Mouse (Mus musculus) frontal cortex, postnatal 10 days (tissue): ENCODE results near the gene Sgk1.
A peak's percentile ranks its signal among the peaks of the same experiment; 100 is the strongest.

ENCODE experiments used
- DNase-seq, 2 experiments: peaks; one replicate each; pipeline ENCODE4 v3.0.0; 2022; ENCODE audit warnings: low spot score in 2 of 2, mixed read lengths in 1 of 2

The Sgk1 gene

GRCm38 (mm10) chr10:21882184-21883081 lies at the start of gene Sgk1:
TSS of gene Sgk1 (plus strand) at chr10:21882184.
- DNase-seq: peak; percentile 21 to 60

GRCm38 (mm10) chr10:21832282-21832681 lies 49.7 kb upstream of the Sgk1 start:
- no peak for DNase-seq

- no peak for DNase-seq
These were observed 48.2 kb upstream of the Sgk1 start for GRCm38 (mm10) chr10:21833757-21834156.

DNA sequence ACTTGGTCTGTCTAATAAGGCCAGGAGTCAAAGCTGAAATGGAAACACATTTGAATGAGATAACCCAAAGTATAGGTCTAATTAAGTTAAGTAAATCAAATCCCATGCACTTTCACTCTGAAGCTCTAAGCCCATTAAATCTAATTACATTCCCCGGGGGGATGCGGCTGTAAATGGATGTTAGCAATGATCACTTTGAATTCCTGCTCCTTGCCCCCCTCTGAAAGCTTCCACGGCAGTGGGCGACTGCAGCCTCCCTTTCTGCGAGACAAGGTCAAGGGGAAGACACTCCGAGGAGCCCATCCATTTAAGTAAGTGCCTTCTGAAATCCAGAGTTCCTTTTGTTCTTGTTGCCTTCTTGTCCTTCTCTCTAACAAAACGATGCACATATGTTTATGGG lies 46.9 kb upstream of the Sgk1 start:
- DNase-seq: no peak

- DNase-seq: no peak
These were observed 42.5 kb upstream of the Sgk1 start for GRCm38 (mm10) chr10:21839248-21840155.

DNA sequence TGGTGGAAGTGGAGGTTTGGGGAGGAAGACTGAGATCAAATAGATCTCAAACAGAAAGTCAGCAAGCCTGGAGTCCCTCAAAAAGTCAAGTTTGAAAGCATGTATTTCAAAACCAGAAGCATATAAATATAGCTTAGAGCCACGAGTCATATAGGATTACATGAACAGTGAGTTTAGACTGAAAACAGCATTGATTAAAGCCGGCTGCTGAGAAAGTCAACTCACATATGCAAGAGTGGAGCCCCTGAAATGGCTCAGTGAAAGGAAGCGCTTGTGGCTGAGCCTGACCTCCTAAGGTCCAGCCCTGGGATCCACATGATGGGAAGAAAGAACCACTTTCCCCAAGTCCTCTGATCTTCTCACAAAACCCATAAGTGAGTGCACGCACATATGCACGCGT lies 38.7 kb upstream of the Sgk1 start:
- no peak for DNase-seq

DNA sequence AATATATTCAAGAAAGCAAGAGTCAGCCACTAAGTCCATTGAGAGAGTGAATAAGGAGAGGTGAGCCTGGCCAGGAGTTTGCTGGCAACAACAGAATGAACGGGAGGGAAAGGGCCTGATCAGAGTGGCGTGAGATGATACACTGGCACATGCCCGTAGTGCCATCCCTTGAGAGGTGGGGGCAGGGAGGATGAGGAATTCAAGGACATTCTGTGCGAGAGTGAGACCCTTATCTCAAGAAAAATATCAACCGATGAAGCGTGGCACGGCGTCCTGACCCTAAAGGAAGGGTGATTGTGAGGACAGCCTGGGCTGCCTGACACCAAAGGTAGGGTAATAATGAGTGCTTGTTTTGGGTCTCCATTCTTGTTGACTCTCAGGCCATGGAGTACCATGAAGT lies 38.1 kb upstream of the Sgk1 start:
- no peak for DNase-seq

DNA sequence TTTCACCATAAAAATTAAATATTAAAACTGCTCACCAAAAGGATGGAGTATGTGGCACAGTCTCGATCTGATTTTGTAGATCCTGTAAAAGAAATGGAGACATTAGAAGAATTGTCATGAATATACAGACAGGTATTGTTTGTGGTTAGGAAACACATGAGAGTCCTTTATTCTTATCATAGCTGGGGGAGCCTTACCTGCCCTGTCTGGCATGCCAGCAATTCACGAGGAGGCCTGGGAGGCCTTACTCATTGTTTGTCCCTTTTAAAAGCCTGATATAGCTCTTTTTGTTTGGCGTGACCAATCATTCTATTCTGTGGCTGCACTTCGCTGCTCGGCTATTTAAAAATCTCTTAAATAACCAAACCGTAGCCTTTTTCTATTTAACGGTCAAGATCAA lies 37.6 kb upstream of the Sgk1 start:
- DNase-seq: no peak

- DNase-seq: no peak
These were observed 36.2 kb upstream of the Sgk1 start for GRCm38 (mm10) chr10:21845601-21846282.

DNA sequence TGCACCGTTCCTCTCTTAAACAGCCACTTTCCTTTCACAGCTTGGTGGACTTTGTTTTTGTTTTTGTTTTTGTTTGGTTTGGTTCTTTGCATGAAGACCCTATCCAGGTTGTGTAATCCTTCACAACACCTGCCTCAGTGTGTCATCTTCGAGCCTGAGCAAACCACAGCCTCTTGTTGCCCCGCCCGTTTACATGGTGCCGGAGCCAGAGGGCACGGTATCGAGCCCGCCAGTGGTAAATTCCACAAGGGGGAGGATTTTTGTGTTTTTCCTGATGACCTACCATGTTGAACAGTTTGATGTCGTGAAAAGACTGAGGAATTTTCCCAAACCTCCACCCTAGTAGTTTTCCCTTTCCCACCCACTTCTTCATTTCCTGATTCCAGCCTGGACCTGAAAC lies 35.6 kb upstream of the Sgk1 start:
- no peak for DNase-seq

DNA sequence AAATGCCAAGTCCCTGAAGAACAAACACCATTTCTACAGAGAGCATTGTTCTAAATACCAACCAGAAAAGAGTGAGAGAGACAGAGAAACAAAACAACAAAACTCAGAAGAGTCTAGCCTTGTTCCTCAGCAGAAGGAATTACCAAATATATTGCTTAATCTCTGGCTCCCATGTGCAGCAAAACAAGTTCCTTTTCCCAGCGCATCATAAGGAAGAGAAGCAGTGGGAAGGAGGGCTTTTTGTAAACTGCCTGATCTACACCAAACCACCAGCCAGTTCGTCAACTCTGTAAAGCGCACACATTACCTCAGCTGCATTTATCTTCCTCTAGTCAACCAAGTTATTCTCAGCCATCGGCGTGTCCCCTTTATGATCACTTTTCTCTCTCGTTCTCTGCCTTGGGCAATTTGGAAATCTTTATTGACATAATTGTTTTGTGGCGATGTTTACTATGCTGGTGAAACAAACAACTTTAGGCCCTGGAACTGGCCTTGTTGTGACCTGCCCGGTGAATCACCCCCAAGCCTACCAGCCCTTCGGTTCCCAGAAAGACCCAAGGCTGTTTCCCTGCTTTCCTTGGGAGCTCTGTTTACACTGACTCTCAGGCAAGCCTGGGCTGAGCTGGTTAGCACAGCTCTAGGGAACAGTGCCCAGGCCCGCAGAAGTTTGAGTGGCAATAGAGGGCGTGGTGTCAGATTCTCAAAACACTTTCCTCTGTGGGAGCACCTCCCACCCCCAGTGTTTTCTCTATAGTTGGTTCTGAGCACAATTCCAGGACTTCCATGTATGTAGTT lies 34.8 kb upstream of the Sgk1 start:
- DNase-seq: no peak

DNA sequence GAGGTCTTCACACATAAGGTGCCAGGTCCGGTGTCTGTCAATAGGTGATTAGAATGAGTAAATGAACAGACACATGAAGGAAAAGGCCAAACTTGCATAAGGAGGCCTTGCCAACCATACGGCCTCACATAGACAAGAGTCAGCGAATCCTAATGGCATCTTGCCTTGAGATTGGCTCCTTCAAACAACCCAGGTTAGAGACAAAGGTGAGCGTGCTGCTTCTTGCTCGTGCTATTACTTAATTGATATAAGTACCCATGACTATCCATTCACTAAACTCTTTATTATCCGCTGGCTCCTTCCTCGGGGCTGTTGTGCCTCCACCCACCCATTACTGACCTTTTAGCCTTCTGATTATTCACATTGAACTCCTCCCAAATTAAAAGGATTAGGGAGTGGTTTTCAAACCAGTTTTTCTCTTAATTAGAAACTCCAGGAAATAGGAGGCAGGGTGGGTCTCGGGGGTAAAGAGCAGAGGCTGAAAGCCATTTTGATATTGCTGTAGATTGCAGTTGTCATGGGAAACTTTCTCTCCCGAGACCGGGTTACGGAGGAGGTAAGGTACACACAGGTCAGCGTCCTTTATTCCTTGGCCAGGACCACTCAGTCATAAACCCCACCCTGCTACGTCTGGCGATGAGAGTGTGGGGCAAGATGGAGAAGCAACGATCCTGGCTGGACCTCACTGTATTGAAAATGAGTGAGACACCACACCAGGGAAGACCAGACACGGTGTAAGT lies 33.9 kb upstream of the Sgk1 start:
- DNase-seq: no peak

GRCm38 (mm10) chr10:21849251-21849650 lies 32.7 kb upstream of the Sgk1 start:
- DNase-seq: no peak

DNA sequence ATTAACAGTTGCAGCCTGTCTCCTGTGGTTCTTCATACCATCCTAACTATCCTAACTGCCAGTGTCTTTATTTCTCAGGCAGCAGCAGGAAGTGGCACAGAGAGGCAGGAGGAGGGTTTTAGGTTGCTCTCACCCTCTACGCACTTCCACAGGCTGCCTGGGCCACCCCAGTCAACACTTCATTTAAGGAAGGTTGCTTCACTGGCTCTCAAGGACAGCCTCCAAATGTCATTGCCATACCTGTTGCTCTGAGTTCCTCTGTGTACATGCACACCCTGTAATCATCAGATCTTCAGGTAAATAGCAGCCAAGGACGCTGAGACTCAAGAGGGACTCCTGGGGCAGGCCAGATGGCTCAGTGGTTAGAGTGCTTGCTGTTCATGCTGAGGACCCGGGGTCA lies 31.7 kb upstream of the Sgk1 start:
- DNase-seq: no peak

DNA sequence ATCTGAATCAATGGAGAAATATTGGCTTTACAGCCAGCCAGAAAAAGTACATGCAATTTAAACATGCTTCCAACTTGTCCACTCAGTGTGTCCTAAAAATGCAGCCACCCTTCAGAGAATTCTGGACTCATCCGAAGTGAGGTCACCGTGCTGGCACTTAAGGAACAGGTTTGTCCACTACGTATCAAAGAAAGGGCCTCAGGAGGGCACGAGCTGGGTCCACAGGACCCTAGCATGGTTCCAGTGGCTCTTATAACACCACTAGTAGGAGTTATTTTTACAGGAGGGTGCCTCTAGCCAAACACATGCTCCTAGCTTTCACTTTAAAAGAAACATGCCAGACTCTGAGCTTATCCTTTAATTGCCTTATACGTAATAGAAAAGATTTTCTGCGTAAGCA lies 28.9 kb upstream of the Sgk1 start:
- no peak for DNase-seq

- DNase-seq: no peak
These were observed 28.2 kb upstream of the Sgk1 start for GRCm38 (mm10) chr10:21853566-21854328.

- no peak for DNase-seq
These were observed 26.6 kb upstream of the Sgk1 start for GRCm38 (mm10) chr10:21855338-21855737.

GRCm38 (mm10) chr10:21857676-21858075 lies 24.3 kb upstream of the Sgk1 start:
- DNase-seq: no peak

DNA sequence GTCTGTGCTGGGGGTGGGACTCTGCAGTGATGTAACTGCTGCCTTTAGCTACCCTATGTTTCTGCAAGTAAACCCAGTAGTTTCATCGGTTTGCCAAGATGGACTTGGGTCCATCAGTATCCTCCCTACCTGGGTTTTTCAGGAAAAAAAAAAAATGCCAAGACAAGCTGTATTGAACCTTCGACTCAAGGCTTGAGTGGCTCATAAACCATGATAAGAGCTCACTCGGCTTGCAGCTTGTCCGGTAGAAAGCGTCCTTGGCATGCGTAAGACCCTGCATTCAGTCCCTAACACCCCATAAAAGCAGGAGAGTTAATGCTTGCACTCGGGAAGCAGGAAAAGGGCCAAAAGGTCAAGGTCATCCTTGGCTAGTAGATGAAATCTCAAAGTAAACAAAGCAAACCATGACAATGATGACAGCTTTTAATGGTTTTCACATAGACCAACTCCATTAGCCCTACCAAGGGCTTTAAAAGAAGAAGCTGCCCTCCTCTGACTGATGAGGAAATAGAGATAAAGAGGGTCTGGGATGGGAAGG lies 23.5 kb upstream of the Sgk1 start:
- DNase-seq: no peak

GRCm38 (mm10) chr10:21866504-21866903 lies 15.5 kb upstream of the Sgk1 start:
- no peak for DNase-seq
